Mouse (Mus musculus) lung, postnatal 36 days (tissue): ENCODE results near the gene Sdad1.

Experiments used
- DNase-seq: peaks from one replicate; pipeline ENCODE4 v3.0.0; 2022; ENCODE audit warnings: mixed read lengths

Gene Sdad1

DNA sequence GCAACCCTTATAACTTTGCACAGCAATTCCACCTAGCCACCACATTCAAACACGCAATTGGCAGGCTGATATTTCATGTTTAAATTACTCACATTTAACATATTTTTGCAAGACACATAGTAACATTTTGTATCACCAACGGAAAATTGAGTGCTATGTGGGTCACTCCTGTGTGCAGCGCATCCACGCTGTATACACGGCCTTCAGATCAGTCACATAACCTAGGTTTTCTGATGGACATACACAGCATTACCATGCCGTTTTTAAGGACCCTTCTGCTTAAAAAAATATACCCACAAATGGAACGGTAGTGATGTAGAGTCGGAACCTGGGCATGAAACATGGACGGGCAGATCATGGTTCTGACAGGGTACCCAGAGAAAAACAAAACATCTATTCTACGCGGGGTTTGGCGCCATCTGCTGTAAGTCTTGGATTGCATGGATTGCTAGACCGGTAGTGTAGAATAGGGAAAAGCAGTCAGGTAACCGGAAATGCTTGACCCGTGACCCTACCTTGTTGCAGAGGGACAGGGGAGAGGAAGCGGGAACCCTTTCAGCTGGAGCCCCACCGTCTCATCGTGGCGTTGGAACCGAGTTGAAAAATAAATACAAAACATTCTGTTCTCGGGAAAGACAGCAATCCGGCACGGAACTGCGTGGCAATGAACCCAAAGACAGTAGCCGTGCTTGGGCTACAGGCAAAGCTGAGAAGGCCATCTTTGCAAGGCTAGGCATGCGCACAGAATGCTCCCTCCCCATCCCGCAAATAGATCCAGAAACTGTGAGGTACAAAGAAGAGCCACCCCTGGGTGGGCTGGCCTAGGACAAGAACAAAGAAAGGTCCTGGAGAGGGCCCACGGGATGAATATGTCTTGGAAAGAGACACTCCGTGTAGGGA is 70.7 kb downstream of the Sdad1 start:
- DNase-seq: peak; percentile 90

DNA sequence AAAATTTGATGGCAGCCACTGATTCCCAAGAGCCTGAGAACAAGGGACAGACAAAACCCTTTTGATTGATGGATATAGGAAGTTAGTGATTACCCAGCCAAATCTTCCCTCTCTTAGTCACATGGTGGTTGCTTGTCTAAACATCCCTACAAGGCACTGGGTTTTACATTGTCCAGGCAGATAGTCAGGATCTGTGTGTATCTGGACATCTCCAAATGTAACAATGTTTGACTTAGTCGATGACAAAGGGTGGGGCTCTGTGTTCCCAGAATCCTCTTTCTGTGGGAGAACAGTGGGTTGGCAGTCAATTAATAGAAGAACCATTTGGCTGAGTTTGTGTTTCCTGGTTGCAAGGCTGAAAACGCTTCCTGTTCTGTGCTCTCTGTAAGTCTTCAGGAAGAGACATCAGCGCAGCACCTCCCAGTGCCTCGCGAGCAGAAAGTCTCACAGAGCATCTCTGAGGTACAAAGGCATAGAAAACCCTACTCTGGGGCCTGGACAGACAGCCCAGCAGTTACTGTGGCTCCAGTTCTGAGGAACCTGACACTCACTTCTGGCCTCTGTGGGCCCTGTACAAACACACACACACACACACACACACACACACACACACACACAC is 75.2 kb downstream of the Sdad1 start:
- peak; percentile 49 for DNase-seq
